Mouse (Mus musculus): ENCODE results near the gene Pgs1. TPM values are rescaled to one million over a fixed set of nuclear protein-coding genes. Genes with fewer than 3 reads are reported as not detected.

Gene Pgs1
- polyA plus RNA-seq, 1 experiment from 2014 or later = 41.8 TPM

DNA sequence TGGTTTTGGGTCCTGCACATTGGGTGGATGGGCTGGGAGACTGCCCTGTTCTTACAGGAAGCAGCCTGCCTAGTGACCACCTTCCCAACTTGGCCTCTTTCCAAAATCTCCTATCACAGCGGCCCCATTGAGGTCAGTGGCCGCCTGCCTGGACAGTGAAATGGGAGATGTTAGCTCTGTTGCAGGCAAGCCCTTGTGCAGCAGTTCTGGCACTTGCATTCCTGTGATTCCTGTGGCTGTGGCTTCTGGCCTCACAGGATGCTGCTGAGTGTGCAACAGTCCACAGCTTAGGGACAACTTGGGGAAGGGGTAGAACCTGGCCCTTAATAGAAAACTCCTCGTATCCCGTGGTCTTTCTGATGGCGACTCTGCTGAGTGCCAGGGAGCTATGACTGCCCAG, 17.6 kb downstream of the Pgs1 start:
- H3K27ac ChIP-seq (ENCODE audit: low read length) = peak overlapping the region; percentile 23; the same call in 1 of the 2 replicates
- peaks cover 32% of the 10 kb centered on the region for H3K36me3 ChIP-seq (ENCODE audit: control insufficient read depth, insufficient read depth, low read length)
- 55% methylated on average over 5 of the region's 5 CpGs for WGBS

DNA sequence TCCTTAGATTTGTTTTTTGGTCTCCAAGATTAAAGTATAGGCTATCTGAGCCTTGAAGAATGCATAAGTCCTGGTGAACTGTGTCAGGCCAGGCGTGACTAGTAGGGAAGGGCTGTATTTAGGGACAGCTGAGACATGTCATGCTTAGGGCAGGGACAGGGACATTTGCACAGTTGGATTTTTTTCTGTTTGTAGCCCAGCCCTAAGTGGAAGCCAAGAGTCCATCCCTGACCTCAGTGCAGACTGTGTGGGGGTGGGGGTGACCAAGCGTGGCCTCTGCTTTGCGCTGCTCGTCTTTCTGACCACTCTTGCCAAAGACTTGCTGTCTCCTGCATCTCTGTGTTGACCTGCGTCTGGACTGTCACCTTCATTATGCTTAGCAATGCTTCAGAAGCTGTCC, 18.1 kb downstream of the Pgs1 start:
- peak; percentile 68 for ATAC-seq (ENCODE audit: low read depth)
- no peak overlapping the region for H3K9ac ChIP-seq (ENCODE audit: low read length)
- H3K4me2 ChIP-seq (ENCODE audit: low read depth, low read length) = no peak overlapping the region
- H3K27me3 ChIP-seq (ENCODE audit: control insufficient read depth, insufficient read depth, low read depth, low read length) = no peaks in the 10 kb centered on the region
- H3K27ac ChIP-seq (ENCODE audit: low read length) = peak overlapping the region; percentile 23; the same call in 1 of the 2 replicates
- 75% methylated on average over 5 of the region's 5 CpGs for WGBS
- no peak overlapping the region for H3K4me3 ChIP-seq (ENCODE audit: low read length)
- peaks cover 23% of the 10 kb centered on the region for H3K4me1 ChIP-seq (replicated peaks; ENCODE audit: control insufficient read depth, insufficient read depth, low read length)
- no peaks in the 10 kb centered on the region for H3K9me3 ChIP-seq (ENCODE audit: control insufficient read depth, low read length)
- H3K36me3 ChIP-seq (ENCODE audit: control insufficient read depth, insufficient read depth, low read length) = peaks cover 32% of the 10 kb centered on the region

More for the DNA sequence above, 17.6 kb downstream of the Pgs1 start:
- Histone ChIP-seq H3K9ac (ENCODE audit: low read length) (no peak overlapping the region), H3K27me3 (ENCODE audit: control insufficient read depth, insufficient read depth, low read depth, low read length) (no peaks in the 10 kb centered on the region), H3K4me2 (ENCODE audit: low read depth, low read length) (no peak overlapping the region), H3K4me3 (ENCODE audit: low read length) (no peak overlapping the region), H3K4me1 (replicated peaks; ENCODE audit: control insufficient read depth, insufficient read depth, low read length) (peaks cover 22% of the 10 kb centered on the region), H3K9me3 (ENCODE audit: control insufficient read depth, low read length) (no peaks in the 10 kb centered on the region)
- peak; percentile 45; the same call in 1 of the 2 replicates for ATAC-seq (ENCODE audit: low read depth)

GRCm38 (mm10) chr11:118007460-118008143, 21.5 kb downstream of the Pgs1 start:
- peak; percentile 51 for ATAC-seq (ENCODE audit: low read depth)
- Histone ChIP-seq H3K4me3 (ENCODE audit: low read length) (no peak overlapping the region), H3K9ac (ENCODE audit: low read length) (no peak overlapping the region), H3K27me3 (ENCODE audit: control insufficient read depth, insufficient read depth, low read depth, low read length) (no peaks in the 10 kb centered on the region), H3K9me3 (ENCODE audit: control insufficient read depth, low read length) (no peaks in the 10 kb centered on the region), H3K27ac (ENCODE audit: low read length) (0 out of 2 replicates have a peak overlapping the region, but pooled peaks have one; percentile 1), H3K4me2 (ENCODE audit: low read depth, low read length) (no peak overlapping the region), H3K4me1 (replicated peaks; ENCODE audit: control insufficient read depth, insufficient read depth, low read length) (peaks cover 27% of the 10 kb centered on the region), H3K36me3 (ENCODE audit: control insufficient read depth, insufficient read depth, low read length) (peaks cover 15% of the 10 kb centered on the region)
- WGBS = 48% methylated on average over 8 of the region's 8 CpGs

DNA sequence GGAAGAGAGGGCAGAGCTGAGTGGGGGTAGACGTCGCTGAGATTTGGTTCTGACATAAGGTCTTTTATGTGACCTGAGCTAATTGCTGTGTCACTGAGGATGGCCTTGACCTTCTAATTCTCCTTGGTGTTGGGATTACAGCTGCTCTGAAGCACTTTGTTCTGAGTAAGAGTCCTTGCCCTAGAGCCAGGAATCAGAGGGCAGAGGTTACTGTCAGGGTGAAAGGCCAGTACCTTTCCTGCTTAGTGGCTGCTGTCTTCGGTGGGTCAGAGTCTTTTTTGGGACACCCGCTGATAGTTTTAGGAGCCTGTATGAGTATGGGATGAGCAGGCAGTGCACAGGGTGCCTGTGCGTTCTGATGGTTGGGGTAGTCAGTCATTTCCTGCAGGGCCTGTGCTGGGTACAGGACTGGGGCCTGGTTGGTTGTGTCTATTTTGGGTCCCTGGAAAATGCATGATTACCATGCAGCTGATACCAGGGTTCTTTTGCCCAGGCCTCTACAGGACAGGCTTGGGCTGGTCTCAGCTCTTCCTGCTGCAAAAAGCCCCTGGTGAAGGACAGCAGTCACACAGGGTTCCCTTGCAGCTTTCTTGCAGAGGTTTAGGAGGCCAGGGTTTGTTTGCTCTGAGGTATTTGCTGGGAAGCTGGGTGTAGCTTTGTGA, 22.2 kb downstream of the Pgs1 start:
- Histone ChIP-seq H3K4me3 (ENCODE audit: low read length) (no peak overlapping the region), H3K9ac (ENCODE audit: low read length) (peak overlapping the region; percentile 13; the same call in 1 of the 2 replicates), H3K4me2 (ENCODE audit: low read depth, low read length) (no peak overlapping the region), H3K9me3 (ENCODE audit: control insufficient read depth, low read length) (no peaks in the 10 kb centered on the region), H3K36me3 (ENCODE audit: control insufficient read depth, insufficient read depth, low read length) (peaks cover 15% of the 10 kb centered on the region), H3K27me3 (ENCODE audit: control insufficient read depth, insufficient read depth, low read depth, low read length) (no peaks in the 10 kb centered on the region), H3K27ac (ENCODE audit: low read length) (0 out of 2 replicates have a peak overlapping the region, but pooled peaks have one; percentile 1), H3K4me1 (replicated peaks; ENCODE audit: control insufficient read depth, insufficient read depth, low read length) (peaks cover 27% of the 10 kb centered on the region)
- ATAC-seq (ENCODE audit: low read depth) = no peak
- 69% methylated on average over 5 of the region's 5 CpGs for WGBS

- H3K4me1 ChIP-seq (replicated peaks; ENCODE audit: control insufficient read depth, insufficient read depth, low read length) = peaks cover 23% of the 10 kb centered on the region
- no peak overlapping the region for H3K4me2 ChIP-seq (ENCODE audit: low read depth, low read length)
- H3K27me3 ChIP-seq (ENCODE audit: control insufficient read depth, insufficient read depth, low read depth, low read length) = no peaks in the 10 kb centered on the region
- 63% methylated on average over 8 of the region's 8 CpGs for WGBS
- no peak for ATAC-seq (ENCODE audit: low read depth)
- no peak overlapping the region for H3K4me3 ChIP-seq (ENCODE audit: low read length)
- H3K27ac ChIP-seq (ENCODE audit: low read length) = no peak overlapping the region
- peaks cover 11% of the 10 kb centered on the region for H3K36me3 ChIP-seq (ENCODE audit: control insufficient read depth, insufficient read depth, low read length)
- H3K9me3 ChIP-seq (ENCODE audit: control insufficient read depth, low read length) = no peaks in the 10 kb centered on the region
- H3K9ac ChIP-seq (ENCODE audit: low read length) = peak overlapping the region; percentile 13; the same call in 1 of the 2 replicates
These were observed 22.8 kb downstream of the Pgs1 start for GRCm38 (mm10) chr11:118008843-118009242.

- 59% methylated on average over 4 of the region's 4 CpGs for WGBS
- Histone ChIP-seq H3K27me3 (ENCODE audit: control insufficient read depth, insufficient read depth, low read depth, low read length) (no peaks in the 10 kb centered on the region), H3K9ac (ENCODE audit: low read length) (no peak overlapping the region; the same call in 1 of the 2 replicates), H3K9me3 (ENCODE audit: control insufficient read depth, low read length) (no peaks in the 10 kb centered on the region), H3K4me1 (replicated peaks; ENCODE audit: control insufficient read depth, insufficient read depth, low read length) (peaks cover 22% of the 10 kb centered on the region), H3K4me3 (ENCODE audit: low read length) (no peak overlapping the region), H3K4me2 (ENCODE audit: low read depth, low read length) (no peak overlapping the region), H3K27ac (ENCODE audit: low read length) (no peak overlapping the region), H3K36me3 (ENCODE audit: control insufficient read depth, insufficient read depth, low read length) (peaks cover 8% of the 10 kb centered on the region)
- no peak for ATAC-seq (ENCODE audit: low read depth)
These were observed 23.9 kb downstream of the Pgs1 start for GRCm38 (mm10) chr11:118009865-118010571.

DNA sequence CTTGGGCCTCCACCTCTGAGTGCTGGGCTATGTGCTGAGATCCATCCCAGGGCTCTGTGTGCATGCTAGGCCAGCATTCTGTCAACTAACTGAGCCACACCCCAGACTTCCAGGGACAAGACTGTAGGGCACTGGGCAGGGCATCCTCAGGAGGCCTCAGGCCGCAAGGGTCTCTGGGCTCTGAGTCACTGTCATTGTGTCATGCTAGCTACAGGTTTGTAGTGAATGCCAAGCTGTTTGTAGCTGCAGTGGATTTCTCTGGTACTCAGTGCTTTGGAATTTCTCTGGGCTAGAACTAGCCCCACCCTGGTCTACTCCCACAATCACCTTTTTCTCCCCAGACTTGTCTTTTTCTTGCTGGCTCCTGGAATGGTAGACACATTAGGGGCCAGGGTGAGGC, 26.5 kb downstream of the Pgs1 start:
- H3K4me1 ChIP-seq (replicated peaks; ENCODE audit: control insufficient read depth, insufficient read depth, low read length) = peaks cover 16% of the 10 kb centered on the region
- H3K27ac ChIP-seq (ENCODE audit: low read length) = no peak overlapping the region
- peaks cover 3% of the 10 kb centered on the region; the same call in 1 of the 2 replicates for H3K36me3 ChIP-seq (ENCODE audit: control insufficient read depth, insufficient read depth, low read length)
- no peak overlapping the region for H3K9ac ChIP-seq (ENCODE audit: low read length)
- no peak for ATAC-seq (ENCODE audit: low read depth)
- H3K4me2 ChIP-seq (ENCODE audit: low read depth, low read length) = no peak overlapping the region
- 85% methylated on average over 1 of the region's 1 CpGs for WGBS
- H3K4me3 ChIP-seq (ENCODE audit: low read length) = no peak overlapping the region
- no peaks in the 10 kb centered on the region for H3K27me3 ChIP-seq (ENCODE audit: control insufficient read depth, insufficient read depth, low read depth, low read length)
- no peaks in the 10 kb centered on the region for H3K9me3 ChIP-seq (ENCODE audit: control insufficient read depth, low read length)

- Histone ChIP-seq H3K27me3 (ENCODE audit: control insufficient read depth, insufficient read depth, low read depth, low read length) (no peaks in the 10 kb centered on the region), H3K36me3 (ENCODE audit: control insufficient read depth, insufficient read depth, low read length) (peaks cover 9% of the 10 kb centered on the region; the same call in 1 of the 2 replicates), H3K9ac (ENCODE audit: low read length) (no peak overlapping the region), H3K4me1 (replicated peaks; ENCODE audit: control insufficient read depth, insufficient read depth, low read length) (peaks cover 8% of the 10 kb centered on the region), H3K9me3 (ENCODE audit: control insufficient read depth, low read length) (no peaks in the 10 kb centered on the region), H3K4me2 (ENCODE audit: low read depth, low read length) (no peak overlapping the region), H3K4me3 (ENCODE audit: low read length) (no peak overlapping the region), H3K27ac (ENCODE audit: low read length) (no peak overlapping the region)
- ATAC-seq (ENCODE audit: low read depth) = no peak
- 81% methylated on average over 2 of the region's 2 CpGs for WGBS
These were observed 27.2 kb downstream of the Pgs1 start for GRCm38 (mm10) chr11:118013339-118013738.

All from lung, embryonic 16.5 days (tissue).